Mouse (Mus musculus): ENCODE data around the gene Il2ra. TPM values are rescaled to one million over a fixed set of nuclear protein-coding genes. Genes with fewer than 3 reads are reported as not detected.

Gene Il2ra
- polyA plus RNA-seq, 1 experiment from 2014 or later, result not detected

GRCm38 (mm10) chr2:11644057-11644456 is 1.4 kb downstream of the Il2ra start:
- Histone ChIP-seq H3K9me3 (ENCODE audit: control insufficient read depth, low read length) (no peaks in the 10 kb centered on the region), H3K9ac (replicated peaks; ENCODE audit: low read depth, low read length) (no peak overlapping the region), H3K36me3 (ENCODE audit: control insufficient read depth, insufficient read depth, low read length) (no peaks in the 10 kb centered on the region), H3K4me1 (ENCODE audit: control insufficient read depth, insufficient read depth, low read length) (no peaks in the 10 kb centered on the region), H3K4me2 (ENCODE audit: low read depth, low read length) (no peak overlapping the region), H3K27me3 (ENCODE audit: control insufficient read depth, insufficient read depth, low read length) (no peaks in the 10 kb centered on the region), H3K27ac (ENCODE audit: low read depth, low read length) (no peak overlapping the region), H3K4me3 (ENCODE audit: low read depth, low read length) (no peak overlapping the region)
- 86% methylated on average over 1 of the region's 1 CpGs for WGBS
- no peak for ATAC-seq (ENCODE audit: low read depth)

GRCm38 (mm10) chr2:11645297-11645696 is 2.7 kb downstream of the Il2ra start:
- H3K4me1 ChIP-seq (ENCODE audit: control insufficient read depth, insufficient read depth, low read length), result no peaks in the 10 kb centered on the region
- no peak overlapping the region for H3K4me2 ChIP-seq (ENCODE audit: low read depth, low read length)
- H3K27ac ChIP-seq (ENCODE audit: low read depth, low read length), result no peak overlapping the region
- H3K27me3 ChIP-seq (ENCODE audit: control insufficient read depth, insufficient read depth, low read length), result no peaks in the 10 kb centered on the region
- 89% methylated on average over 2 of the region's 2 CpGs for WGBS
- H3K9ac ChIP-seq (replicated peaks; ENCODE audit: low read depth, low read length), result no peak overlapping the region
- H3K4me3 ChIP-seq (ENCODE audit: low read depth, low read length), result no peak overlapping the region
- ATAC-seq (ENCODE audit: low read depth), result no peak
- no peaks in the 10 kb centered on the region for H3K9me3 ChIP-seq (ENCODE audit: control insufficient read depth, low read length)
- no peaks in the 10 kb centered on the region for H3K36me3 ChIP-seq (ENCODE audit: control insufficient read depth, insufficient read depth, low read length)

GRCm38 (mm10) chr2:11651476-11651875 is 8.9 kb downstream of the Il2ra start:
- H3K4me3 ChIP-seq (ENCODE audit: low read depth, low read length), result no peak overlapping the region
- H3K27me3 ChIP-seq (ENCODE audit: control insufficient read depth, insufficient read depth, low read length), result no peaks in the 10 kb centered on the region
- no peaks in the 10 kb centered on the region for H3K4me1 ChIP-seq (ENCODE audit: control insufficient read depth, insufficient read depth, low read length)
- H3K9ac ChIP-seq (replicated peaks; ENCODE audit: low read depth, low read length), result no peak overlapping the region
- no peaks in the 10 kb centered on the region for H3K9me3 ChIP-seq (ENCODE audit: control insufficient read depth, low read length)
- no peaks in the 10 kb centered on the region for H3K36me3 ChIP-seq (ENCODE audit: control insufficient read depth, insufficient read depth, low read length)
- H3K27ac ChIP-seq (ENCODE audit: low read depth, low read length), result no peak overlapping the region
- no peak for ATAC-seq (ENCODE audit: low read depth)
- WGBS, result 58% methylated on average over 3 of the region's 3 CpGs
- no peak overlapping the region for H3K4me2 ChIP-seq (ENCODE audit: low read depth, low read length)

DNA sequence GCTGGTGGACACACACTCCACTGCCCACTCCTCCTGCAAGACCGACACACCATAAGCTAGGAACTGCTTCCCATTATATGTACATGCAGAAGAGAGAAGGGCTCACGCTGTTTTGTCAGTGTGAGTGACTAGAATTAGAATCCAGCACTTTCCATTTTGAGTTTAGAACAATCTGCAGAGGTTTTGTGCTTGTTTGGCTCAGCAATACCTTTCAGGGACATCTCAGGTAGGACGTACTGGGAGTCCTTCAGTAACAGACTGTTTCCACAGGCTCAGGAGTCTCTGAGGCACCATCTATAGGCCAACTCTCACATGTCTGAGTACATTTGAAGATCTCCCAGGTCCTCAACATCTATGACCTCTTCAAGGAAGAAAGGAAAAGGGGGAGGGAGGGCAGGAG is 9.6 kb downstream of the Il2ra start:
- Histone ChIP-seq H3K4me3 (ENCODE audit: low read depth, low read length) (no peak overlapping the region), H3K27me3 (ENCODE audit: control insufficient read depth, insufficient read depth, low read length) (no peaks in the 10 kb centered on the region), H3K9me3 (ENCODE audit: control insufficient read depth, low read length) (no peaks in the 10 kb centered on the region), H3K4me1 (ENCODE audit: control insufficient read depth, insufficient read depth, low read length) (no peaks in the 10 kb centered on the region), H3K36me3 (ENCODE audit: control insufficient read depth, insufficient read depth, low read length) (no peaks in the 10 kb centered on the region), H3K4me2 (ENCODE audit: low read depth, low read length) (no peak overlapping the region), H3K9ac (replicated peaks; ENCODE audit: low read depth, low read length) (no peak overlapping the region), H3K27ac (ENCODE audit: low read depth, low read length) (no peak overlapping the region)
- ATAC-seq (ENCODE audit: low read depth), result no peak
- 91% methylated on average over 3 of the region's 3 CpGs for WGBS

DNA sequence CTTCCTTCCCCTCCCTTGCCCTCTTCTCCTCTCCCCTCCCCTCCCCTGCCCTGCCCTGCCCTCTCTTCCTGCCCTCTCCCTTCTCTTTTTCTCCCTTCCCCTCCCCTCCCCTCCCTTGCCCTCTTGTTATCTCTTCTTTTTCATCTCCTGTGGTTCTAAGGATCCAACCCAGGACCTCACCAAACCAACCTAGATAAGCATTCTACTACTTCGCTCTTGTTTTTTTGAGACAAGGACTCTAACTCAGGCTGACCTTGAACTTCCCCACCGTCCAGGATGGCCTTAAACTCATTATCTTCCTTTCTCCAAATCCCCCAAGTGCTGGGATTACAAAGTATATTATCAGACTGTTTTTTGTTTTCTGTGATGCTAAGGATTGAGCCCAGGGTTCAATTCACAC is 10.2 kb downstream of the Il2ra start:
- Histone ChIP-seq H3K9me3 (ENCODE audit: control insufficient read depth, low read length) (no peaks in the 10 kb centered on the region), H3K4me1 (ENCODE audit: control insufficient read depth, insufficient read depth, low read length) (no peaks in the 10 kb centered on the region), H3K36me3 (ENCODE audit: control insufficient read depth, insufficient read depth, low read length) (no peaks in the 10 kb centered on the region), H3K27ac (ENCODE audit: low read depth, low read length) (no peak overlapping the region), H3K4me2 (ENCODE audit: low read depth, low read length) (no peak overlapping the region), H3K27me3 (ENCODE audit: control insufficient read depth, insufficient read depth, low read length) (no peaks in the 10 kb centered on the region), H3K9ac (replicated peaks; ENCODE audit: low read depth, low read length) (no peak overlapping the region), H3K4me3 (ENCODE audit: low read depth, low read length) (no peak overlapping the region)
- whole genome bisulfite sequencing, result 86% methylated on average over 2 of the region's 2 CpGs
- no peak for ATAC-seq (ENCODE audit: low read depth)

GRCm38 (mm10) chr2:11653330-11653729 is 10.7 kb downstream of the Il2ra start:
- Histone ChIP-seq H3K4me3 (ENCODE audit: low read depth, low read length) (no peak overlapping the region), H3K9me3 (ENCODE audit: control insufficient read depth, low read length) (no peaks in the 10 kb centered on the region), H3K27me3 (ENCODE audit: control insufficient read depth, insufficient read depth, low read length) (no peaks in the 10 kb centered on the region), H3K36me3 (ENCODE audit: control insufficient read depth, insufficient read depth, low read length) (no peaks in the 10 kb centered on the region), H3K27ac (ENCODE audit: low read depth, low read length) (no peak overlapping the region), H3K4me2 (ENCODE audit: low read depth, low read length) (no peak overlapping the region), H3K4me1 (ENCODE audit: control insufficient read depth, insufficient read depth, low read length) (no peaks in the 10 kb centered on the region), H3K9ac (replicated peaks; ENCODE audit: low read depth, low read length) (no peak overlapping the region)
- 59% methylated on average over 6 of the region's 6 CpGs for WGBS
- ATAC-seq (ENCODE audit: low read depth), result no peak

DNA sequence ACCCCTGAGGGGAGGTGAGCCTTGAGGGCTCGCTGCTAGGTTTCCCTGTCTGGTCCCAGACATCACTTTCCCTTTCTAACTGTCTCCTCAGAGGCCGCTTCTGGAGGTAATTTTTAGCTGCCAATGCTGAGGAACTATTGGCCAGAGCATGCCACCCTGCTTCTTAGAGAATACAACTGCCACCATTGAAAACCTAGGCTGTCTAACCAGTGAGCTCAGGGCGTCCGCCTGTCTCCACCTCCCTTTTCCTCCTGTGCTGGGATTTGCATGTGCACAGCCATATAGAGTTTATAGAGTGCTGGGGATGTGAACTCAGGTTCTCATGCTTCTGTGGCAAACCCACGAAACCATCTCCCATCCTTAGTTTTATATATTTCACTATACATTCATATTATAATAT is 11.2 kb downstream of the Il2ra start:
- Histone ChIP-seq H3K4me1 (ENCODE audit: control insufficient read depth, insufficient read depth, low read length) (no peaks in the 10 kb centered on the region), H3K9me3 (ENCODE audit: control insufficient read depth, low read length) (no peaks in the 10 kb centered on the region), H3K9ac (replicated peaks; ENCODE audit: low read depth, low read length) (no peak overlapping the region), H3K36me3 (ENCODE audit: control insufficient read depth, insufficient read depth, low read length) (no peaks in the 10 kb centered on the region), H3K4me3 (ENCODE audit: low read depth, low read length) (no peak overlapping the region), H3K27ac (ENCODE audit: low read depth, low read length) (no peak overlapping the region), H3K4me2 (ENCODE audit: low read depth, low read length) (no peak overlapping the region), H3K27me3 (ENCODE audit: control insufficient read depth, insufficient read depth, low read length) (no peaks in the 10 kb centered on the region)
- ATAC-seq (ENCODE audit: low read depth), result no peak
- 80% methylated on average over 5 of the region's 5 CpGs for WGBS

- Histone ChIP-seq H3K36me3 (ENCODE audit: control insufficient read depth, insufficient read depth, low read length) (no peaks in the 10 kb centered on the region), H3K4me3 (ENCODE audit: low read depth, low read length) (no peak overlapping the region), H3K4me1 (ENCODE audit: control insufficient read depth, insufficient read depth, low read length) (no peaks in the 10 kb centered on the region), H3K27ac (ENCODE audit: low read depth, low read length) (no peak overlapping the region), H3K27me3 (ENCODE audit: control insufficient read depth, insufficient read depth, low read length) (no peaks in the 10 kb centered on the region), H3K9me3 (ENCODE audit: control insufficient read depth, low read length) (no peaks in the 10 kb centered on the region), H3K4me2 (ENCODE audit: low read depth, low read length) (no peak overlapping the region), H3K9ac (replicated peaks; ENCODE audit: low read depth, low read length) (no peak overlapping the region)
- ATAC-seq (ENCODE audit: low read depth), result no peak
- 77% methylated on average over 9 of the region's 9 CpGs for WGBS
Measured at GRCm38 (mm10) chr2:11654990-11655931, 12.7 kb downstream of the Il2ra start.

GRCm38 (mm10) chr2:11657581-11657980 is 15.0 kb downstream of the Il2ra start:
- H3K4me2 ChIP-seq (ENCODE audit: low read depth, low read length), result no peak overlapping the region
- WGBS, result 93% methylated on average over 2 of the region's 2 CpGs
- no peaks in the 10 kb centered on the region for H3K9me3 ChIP-seq (ENCODE audit: control insufficient read depth, low read length)
- no peaks in the 10 kb centered on the region for H3K36me3 ChIP-seq (ENCODE audit: control insufficient read depth, insufficient read depth, low read length)
- H3K4me1 ChIP-seq (ENCODE audit: control insufficient read depth, insufficient read depth, low read length), result no peaks in the 10 kb centered on the region
- no peak overlapping the region for H3K4me3 ChIP-seq (ENCODE audit: low read depth, low read length)
- no peak overlapping the region for H3K27ac ChIP-seq (ENCODE audit: low read depth, low read length)
- ATAC-seq (ENCODE audit: low read depth), result no peak
- no peaks in the 10 kb centered on the region for H3K27me3 ChIP-seq (ENCODE audit: control insufficient read depth, insufficient read depth, low read length)
- no peak overlapping the region for H3K9ac ChIP-seq (replicated peaks; ENCODE audit: low read depth, low read length)
